Mouse (Mus musculus): ENCODE results near the gene Sos2. TPM values are rescaled to one million over a fixed set of nuclear protein-coding genes. Genes with fewer than 3 reads are reported as not detected.
A peak's percentile ranks its signal among the peaks of the same experiment; 100 is the strongest.
"Not testable (repeated sequence)": the region's sequence is repeated elsewhere in the genome, so short reads cannot be mapped to it uniquely, and the experiment has no call there.

Sos2 gene
- total RNA-seq, 2 experiments from 2014 or later: 31.3 to 35.6 TPM

- DNase-seq: no peak
Observed at GRCm38 (mm10) chr12:69674576-69675537, 6.8 kb downstream of the Sos2 start.

DNA sequence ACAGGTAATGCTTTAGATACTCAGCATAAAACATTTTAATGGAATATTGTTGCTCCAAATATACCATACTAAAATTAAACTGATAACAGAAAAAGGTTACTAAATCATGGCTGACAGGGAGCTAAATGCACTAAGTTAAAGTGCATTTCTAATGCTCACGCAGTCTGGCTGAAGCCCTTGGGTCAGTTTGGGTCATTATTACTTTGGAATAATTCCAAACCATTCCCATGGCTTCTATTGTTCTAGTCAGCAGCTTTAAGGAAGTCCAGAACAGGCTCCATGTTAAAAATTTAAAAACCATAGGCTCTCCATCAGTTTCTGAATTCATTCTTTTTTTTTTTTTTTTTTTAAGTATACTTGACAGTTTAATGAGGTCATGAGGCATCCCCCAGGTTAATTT, 7.5 kb downstream of the Sos2 start:
- no peak for DNase-seq

- DNase-seq: no peak
Observed at GRCm38 (mm10) chr12:69666721-69667120, 14.9 kb downstream of the Sos2 start.

DNA sequence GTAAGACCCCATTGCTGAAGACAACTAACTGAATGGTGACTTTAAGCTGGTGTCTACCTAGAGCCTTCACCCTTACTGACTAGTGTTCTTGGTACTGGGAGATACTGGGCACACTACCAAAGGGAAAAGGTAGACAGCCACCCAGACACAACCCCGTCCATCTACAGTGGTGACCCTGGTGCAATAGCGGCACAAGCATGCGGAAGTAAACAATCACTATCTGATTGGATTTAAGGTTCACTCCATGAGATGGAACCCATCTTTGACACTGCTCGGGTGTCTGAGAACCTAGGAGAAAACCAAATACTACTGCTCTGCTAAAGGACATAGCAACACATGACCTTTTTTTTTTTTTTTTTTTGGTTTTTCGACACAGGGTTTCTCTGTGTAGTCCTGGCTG, 20.0 kb downstream of the Sos2 start:
- no peak for DNase-seq

DNA sequence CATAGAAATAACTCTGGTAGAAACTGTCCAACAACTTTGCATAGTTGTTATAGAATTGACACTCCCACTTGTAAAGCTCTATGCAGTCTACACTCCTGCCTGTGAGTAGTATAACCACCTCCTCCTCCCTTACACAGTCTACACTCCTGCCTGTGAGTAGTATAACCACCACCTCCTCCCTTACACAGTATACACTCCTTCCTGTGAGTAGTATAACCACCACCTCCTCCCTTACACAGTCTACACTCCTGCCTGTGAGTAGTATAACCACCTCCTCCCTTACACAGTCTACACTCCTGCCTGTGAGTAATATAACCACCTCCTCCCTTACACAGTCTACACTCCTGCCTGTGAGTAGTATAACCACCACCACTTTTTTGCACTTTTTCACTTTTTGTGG, 27.7 kb downstream of the Sos2 start:
- DNase-seq: not testable (repeated sequence)

- no peak for DNase-seq
Observed at GRCm38 (mm10) chr12:69649511-69649910, 32.1 kb downstream of the Sos2 start.

DNA sequence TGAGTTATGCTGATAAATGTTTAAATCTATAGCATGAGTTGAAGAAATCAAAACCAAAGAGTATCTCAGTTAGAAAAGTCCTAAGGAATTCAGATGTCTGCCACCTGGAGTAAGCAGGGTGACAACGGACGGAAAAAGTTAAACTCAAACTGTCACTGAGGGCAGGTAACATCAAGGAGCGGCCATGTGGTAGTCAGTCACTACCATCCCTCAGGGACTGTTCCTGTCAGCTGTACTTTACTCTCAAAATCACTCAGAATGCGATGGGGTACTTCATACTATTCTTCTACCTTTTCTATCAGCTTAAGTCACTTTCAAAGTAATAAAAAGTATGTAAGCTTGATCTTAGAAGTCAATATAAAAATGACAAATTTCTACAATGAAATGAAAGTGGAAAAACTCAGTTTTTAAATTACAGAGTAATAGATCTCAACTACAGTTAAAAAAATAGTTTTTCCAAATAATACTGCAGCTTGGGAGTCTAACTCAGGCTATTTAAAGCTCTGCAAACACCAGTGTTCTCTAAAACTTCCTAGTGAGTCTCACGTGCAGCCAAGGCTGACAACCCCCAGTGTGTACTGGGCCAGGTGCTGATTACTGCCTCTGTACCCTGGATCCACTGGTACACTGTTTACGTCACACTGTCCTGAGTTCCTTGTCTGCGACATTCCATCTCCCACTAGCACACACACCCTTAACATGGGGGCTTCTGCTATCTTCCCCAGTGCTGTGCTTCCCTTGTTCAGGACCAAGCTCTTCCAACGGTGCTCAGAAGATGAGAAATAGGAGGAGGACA, 35.6 kb downstream of the Sos2 start:
- no peak for DNase-seq

- no peak for DNase-seq
Observed at GRCm38 (mm10) chr12:69644877-69645276, 36.8 kb downstream of the Sos2 start.

DNA sequence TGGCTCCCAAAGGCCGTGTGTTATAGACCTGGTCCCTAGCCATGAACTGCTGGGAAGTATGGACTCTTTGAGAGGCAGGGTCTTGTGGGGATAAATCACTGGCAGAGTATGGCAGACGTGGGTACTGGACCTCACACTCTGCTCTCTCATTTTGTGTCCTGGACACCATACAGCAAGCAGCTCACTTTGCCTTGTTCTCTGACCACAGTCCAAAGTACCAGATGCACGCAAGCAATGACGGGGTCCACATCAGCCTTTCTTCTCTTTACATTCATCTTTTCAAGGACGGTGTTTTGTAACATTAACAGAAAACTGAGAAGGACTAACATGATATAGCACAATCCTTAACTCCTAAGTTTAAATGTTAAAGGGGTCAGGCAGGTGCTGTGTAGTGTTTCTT, 38.8 kb downstream of the Sos2 start:
- no peak for DNase-seq

DNA sequence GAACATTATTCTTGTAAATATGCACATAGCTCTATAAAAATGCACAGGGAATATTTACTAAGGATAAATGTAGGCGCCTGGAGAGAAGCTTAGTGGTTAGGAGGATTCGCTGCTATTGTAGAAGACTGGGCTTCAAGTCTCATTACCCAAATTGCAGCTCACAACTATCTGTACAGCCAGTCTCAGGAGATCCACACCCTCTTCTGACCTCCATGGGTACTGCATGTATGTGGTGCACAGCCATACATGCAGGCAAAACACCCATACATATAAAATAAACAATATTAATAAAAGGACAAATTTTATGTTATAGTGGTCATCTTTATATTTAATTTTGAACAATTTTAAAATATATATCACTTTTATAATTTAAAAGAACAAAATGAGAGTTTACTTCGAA, 46.9 kb downstream of the Sos2 start:
- DNase-seq: no peak

GRCm38 (mm10) chr12:69618590-69618989, 63.1 kb downstream of the Sos2 start:
- DNase-seq: not testable (repeated sequence)

- no peak for DNase-seq
Observed at GRCm38 (mm10) chr12:69604367-69604766, 77.3 kb downstream of the Sos2 start.

GRCm38 (mm10) chr12:69597446-69597845, 84.2 kb downstream of the Sos2 start:
- DNase-seq: no peak

- no peak for DNase-seq
Observed at GRCm38 (mm10) chr12:69593130-69593529, 88.5 kb downstream of the Sos2 start.

DNA sequence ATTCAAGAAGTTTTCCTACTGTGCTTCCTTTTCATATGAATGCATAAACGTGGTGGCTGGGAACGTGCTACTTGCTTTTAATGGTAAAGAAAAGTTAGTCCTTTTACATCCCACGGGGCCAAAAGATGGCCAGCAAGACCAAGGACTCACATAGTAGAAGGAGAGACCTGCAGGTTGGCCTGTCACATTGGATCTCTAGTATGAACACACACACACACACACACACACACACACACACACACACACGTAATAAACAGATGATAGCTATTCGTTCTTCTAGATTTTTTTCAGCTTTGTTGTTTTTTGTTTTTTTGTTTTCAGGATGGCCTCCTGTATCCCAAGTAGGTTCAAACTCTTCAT, 98.4 kb downstream of the Sos2 start:
- DNase-seq: no peak

DNA sequence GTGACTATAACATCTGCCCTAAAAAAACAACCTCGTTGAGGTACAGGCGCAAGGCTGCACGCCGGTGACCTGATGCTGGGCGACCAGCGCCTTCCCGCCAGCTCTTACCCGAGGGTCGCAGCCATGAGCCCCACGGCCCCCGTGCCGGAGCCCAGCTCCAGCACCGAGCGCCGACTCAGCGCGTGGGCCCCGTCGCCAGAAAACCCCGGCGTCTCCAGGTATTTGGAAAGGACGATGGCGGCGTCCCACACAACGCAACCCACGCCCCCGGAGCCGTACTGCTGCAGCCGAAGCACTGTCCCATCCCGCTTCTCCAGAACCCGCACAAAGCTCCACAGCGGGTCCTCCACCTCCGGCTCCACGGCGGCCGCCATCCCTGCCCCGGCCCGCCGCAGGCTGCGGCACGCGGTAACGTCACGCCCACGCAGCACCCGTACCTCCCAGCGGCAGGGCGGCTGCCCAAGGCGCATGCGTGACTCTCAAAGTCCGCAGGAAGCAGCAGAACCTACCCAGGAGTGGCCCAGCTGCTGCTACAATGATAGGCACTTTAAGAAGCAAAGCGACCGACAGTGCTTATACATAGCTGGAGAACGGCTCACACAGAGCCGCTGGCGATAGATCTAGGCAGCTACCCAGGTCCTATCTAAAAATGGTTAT, 98.9 kb downstream of the Sos2 start, which contains the start of gene Vcpkmt:
Vcpkmt (minus strand) TSS at position 416 of the 657 bp plus-strand sequence.
- peak; percentile 88 for DNase-seq

DNA sequence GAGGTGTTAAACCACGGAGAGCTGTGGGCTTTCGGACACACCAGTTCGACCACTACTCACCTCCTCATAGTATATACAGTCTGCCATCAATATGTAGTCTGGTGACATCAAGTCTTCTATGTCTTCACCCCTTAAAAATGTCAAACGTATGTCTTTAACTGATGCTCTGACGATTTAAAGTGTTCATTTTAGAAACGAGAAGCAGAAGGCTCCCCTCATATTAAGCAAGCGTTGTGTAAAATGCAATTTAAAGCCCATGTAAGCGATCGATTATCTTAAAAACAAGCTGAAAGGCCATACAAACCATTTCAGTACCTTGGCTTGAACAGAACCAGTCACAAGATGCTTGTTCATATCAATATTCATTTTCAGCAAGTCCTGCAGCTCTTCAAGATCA, 99.4 kb downstream of the Sos2 start:
- no peak for DNase-seq

- DNase-seq: no peak
Observed at GRCm38 (mm10) chr12:69579623-69580022, 102.0 kb downstream of the Sos2 start.

DNA sequence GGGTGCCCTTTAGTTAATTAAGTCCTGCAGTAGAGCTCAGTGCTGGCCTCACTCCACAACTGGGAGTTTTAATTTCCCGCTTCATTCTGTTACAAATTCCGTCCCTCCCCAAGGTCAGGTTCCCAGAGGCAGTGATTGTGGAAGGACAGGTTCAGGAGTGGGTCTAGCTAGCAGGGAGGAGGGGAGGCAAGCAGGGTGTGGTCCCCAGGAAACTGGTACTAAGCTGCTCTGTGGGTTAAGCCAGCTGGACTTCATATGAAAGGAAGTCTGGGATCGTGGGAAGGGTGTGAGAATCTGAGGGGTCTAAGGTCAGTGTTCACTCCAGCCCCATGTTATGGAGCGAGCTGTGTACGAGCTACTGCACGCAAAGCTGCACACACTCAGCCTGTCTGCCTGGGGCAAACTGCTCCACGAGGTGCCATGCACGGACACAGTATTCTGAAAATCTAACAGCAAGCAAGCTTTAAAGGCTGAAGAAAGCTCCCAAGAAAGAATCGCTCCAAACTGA, 105.5 kb downstream of the Sos2 start:
- no peak for DNase-seq

- DNase-seq: peak; percentile 78
Observed at GRCm38 (mm10) chr12:69573916-69574881, 107.5 kb downstream of the Sos2 start.

DNA sequence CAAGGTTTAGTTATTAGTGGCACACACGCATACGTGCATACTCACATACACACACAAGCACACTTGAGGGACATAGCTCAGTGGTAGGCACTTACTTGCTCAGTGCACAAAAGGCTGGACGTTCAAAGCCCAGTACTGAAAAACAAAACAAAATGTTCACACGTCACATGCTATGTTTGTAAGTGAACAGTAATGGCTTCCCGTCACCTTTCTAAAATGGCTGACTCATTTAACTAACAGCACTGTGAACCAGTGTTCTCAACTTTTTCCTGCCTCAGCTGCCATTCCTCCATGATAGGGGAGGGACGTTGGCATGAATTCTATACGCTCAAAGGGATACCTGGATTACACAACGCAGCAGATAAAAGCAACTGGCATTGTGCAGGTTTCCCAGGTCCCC, 108.4 kb downstream of the Sos2 start:
- no peak for DNase-seq

All from gastrocnemius, postnatal 10 days (tissue).